Mouse (Mus musculus) activated CD4-positive, CD25-positive, alpha-beta regulatory T cell, adult 9 weeks (primary cell): ENCODE data around the gene Gm9508. TPM values are rescaled to one million over a fixed set of nuclear protein-coding genes. Genes with fewer than 3 reads are reported as not detected.

Experiments used
- polyA plus RNA-seq: library from polyadenylated mRNA; unstranded; fragments of 100-300 nt; shearing (Covaris generic); gene quantifications from one replicate; pipeline ENCODE4 v1.2.1, GENCODE M21; 2017

The Gm9508 gene
- not detected for polyA plus RNA-seq

GRCm38 (mm10) chr10:77697133-77697532 lies at the start of gene Gm9508:
Gene Gm9508, minus strand, starts transcription at chr10:77697233.

GRCm38 (mm10) chr10:77741924-77742688 lies 45.1 kb upstream of the Gm9508 start, which contains the start of gene Gm18596:
Gene Gm18596, minus strand, starts transcription at chr10:77742638.

DNA sequence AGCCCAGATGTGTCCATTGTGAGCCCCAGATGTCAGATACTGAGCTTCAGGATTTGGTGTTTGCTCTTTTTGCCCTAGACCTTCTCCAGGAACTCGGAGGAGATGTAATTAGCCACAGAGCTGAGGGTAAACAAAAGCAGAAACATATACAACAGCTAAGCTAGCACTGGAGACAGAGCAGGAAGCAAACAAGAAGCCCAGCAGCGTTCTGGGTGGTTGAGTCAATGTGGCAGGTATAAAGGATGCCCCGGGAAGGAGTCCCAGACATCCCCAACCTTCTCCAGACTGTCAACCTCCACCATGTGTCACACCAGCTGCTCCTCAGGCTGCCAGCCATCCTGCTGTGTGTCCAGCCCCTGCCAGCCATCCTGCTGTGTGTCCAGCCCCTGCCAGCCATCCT lies 29.2 kb upstream of the Gm9508 start, which contains the start of gene Gm10100:
TSS of gene Gm10100 (plus strand) at position 301 of the 400 bp plus-strand sequence.

GRCm38 (mm10) chr10:77720299-77720698 lies 23.3 kb upstream of the Gm9508 start, which contains the start of gene Krtap12-1:
Gene Krtap12-1, plus strand, starts transcription at chr10:77720599.

GRCm38 (mm10) chr10:77715507-77715906 lies 18.5 kb upstream of the Gm9508 start, which contains the start of gene Gm10142:
Gene Gm10142, plus strand, starts transcription at chr10:77715807.

DNA sequence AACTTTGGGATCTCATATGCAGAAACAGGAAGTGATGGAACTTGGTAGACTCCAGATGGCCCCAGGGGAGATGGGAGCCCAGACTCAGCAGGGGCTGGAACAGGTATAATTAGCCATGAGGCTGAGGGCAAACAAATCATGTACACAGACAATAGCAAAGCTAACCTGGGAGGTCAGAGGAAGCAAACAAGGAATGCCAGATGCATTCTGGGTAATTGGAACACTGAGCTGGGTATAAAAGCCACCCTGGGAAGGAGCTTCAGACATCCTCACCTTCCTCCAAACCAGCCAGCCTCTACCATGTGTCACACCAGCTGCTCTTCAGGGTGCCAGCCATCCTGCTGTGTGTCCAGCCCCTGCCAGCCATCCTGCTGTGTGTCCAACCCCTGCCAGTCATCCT lies 14.1 kb upstream of the Gm9508 start, which contains the start of gene Gm10024:
TSS of gene Gm10024 (plus strand) at position 301 of the 400 bp plus-strand sequence.

DNA sequence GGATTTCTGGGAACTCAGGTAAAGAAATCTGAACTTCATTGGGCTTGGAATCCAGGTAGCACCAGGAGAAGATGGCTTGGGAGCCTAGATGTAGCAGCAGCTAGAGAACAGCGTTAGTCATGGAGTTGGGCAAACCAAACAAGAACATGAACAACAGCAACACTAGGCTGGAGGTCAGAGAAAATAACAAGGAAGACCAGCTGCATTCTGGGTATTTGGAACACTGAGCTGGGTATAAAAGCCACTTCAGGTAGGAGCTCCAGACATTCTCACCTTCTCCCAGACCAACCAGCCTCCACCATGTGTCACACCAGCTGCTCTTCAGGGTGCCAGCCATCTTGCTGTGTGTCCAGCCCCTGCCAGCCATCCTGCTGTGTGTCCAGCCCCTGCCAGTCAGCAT lies 9.3 kb upstream of the Gm9508 start, which contains the start of gene Gm10272:
TSS of gene Gm10272 (plus strand) at position 301 of the 400 bp plus-strand sequence.

DNA sequence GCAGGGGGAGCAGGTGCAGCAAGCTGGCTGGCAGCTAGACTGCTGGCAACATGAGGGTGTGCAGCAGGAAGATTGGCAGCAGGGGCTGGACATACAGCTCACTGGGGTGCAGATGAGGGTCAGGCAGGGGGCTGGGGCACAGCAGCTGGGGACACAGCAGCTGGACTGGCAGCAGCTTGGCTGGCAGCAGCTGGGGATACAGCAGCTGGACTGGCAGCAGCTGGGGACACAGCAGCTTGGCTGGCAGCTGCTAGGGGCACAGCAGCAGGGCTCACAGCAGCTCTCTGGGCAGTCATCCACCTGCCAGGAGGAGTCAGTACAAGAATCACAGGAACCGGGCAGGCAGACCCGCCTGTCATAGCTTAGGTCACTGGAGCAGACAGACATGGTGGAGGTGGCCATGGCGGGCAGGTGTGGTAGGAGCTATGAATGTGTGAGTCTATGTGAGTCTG lies 6.7 kb downstream of the Gm9508 start, which contains the start of gene Gm19402:
TSS of gene Gm19402 (minus strand) at position 402 of the 452 bp plus-strand sequence.

GRCm38 (mm10) chr10:77685895-77686664 lies 11.0 kb downstream of the Gm9508 start, which contains the start of gene Tspear:
Gene Tspear, plus strand, starts transcription at chr10:77686569.

Other genes starting within 250 kb of the Gm9508 start
- 52.7 TPM for gene Fam207a, start 181.4 kb downstream of the Gm9508 start, polyA plus RNA-seq
- 631 TPM for gene Itgb2, start 167.0 kb downstream of the Gm9508 start, polyA plus RNA-seq
- gene Pttg1ip, start 115.5 kb downstream of the Gm9508 start, polyA plus RNA-seq, result 108 TPM
- 116 TPM for gene Sumo3, start 91.1 kb downstream of the Gm9508 start, polyA plus RNA-seq
- gene Gm49325, start 91.0 kb downstream of the Gm9508 start, polyA plus RNA-seq, result not detected
- 58.6 TPM for gene Ube2g2, start 75.0 kb downstream of the Gm9508 start, polyA plus RNA-seq
- gene Tspear, start 10.7 kb downstream of the Gm9508 start, polyA plus RNA-seq, result 0.59 TPM
- gene Gm19402, start 6.5 kb downstream of the Gm9508 start, polyA plus RNA-seq, result not detected
- gene Gm10272, start 9.4 kb upstream of the Gm9508 start, polyA plus RNA-seq, result not detected
- gene Gm10024, start 14.2 kb upstream of the Gm9508 start, polyA plus RNA-seq, result not detected
- gene Gm10142, start 18.6 kb upstream of the Gm9508 start, polyA plus RNA-seq, result not detected
- gene Krtap12-1, start 23.4 kb upstream of the Gm9508 start, polyA plus RNA-seq, result not detected
- not detected for gene Gm10100, start 29.3 kb upstream of the Gm9508 start, polyA plus RNA-seq
- gene Gm18596, start 45.4 kb upstream of the Gm9508 start, polyA plus RNA-seq, result not detected
- gene Gm9736, start 54.1 kb upstream of the Gm9508 start, polyA plus RNA-seq, result not detected
- gene Gm3233, start 62.4 kb upstream of the Gm9508 start, polyA plus RNA-seq, result not detected
- not detected for gene Gm3238, start 74.1 kb upstream of the Gm9508 start, polyA plus RNA-seq
- gene Gm7138, start 79.7 kb upstream of the Gm9508 start, polyA plus RNA-seq, result not detected
- not detected for gene Gm3250, start 85.3 kb upstream of the Gm9508 start, polyA plus RNA-seq
- not detected for gene Gm7137, start 91.0 kb upstream of the Gm9508 start, polyA plus RNA-seq
- gene Gm9639, start 97.8 kb upstream of the Gm9508 start, polyA plus RNA-seq, result not detected
- not detected for gene Gm19668, start 101.9 kb upstream of the Gm9508 start, polyA plus RNA-seq
- gene Gm9507, start 114.6 kb upstream of the Gm9508 start, polyA plus RNA-seq, result not detected
- not detected for gene Gm2696, start 117.4 kb upstream of the Gm9508 start, polyA plus RNA-seq
- not detected for gene Krtap10-4, start 129.9 kb upstream of the Gm9508 start, polyA plus RNA-seq
- not detected for gene Krtap10-10, start 138.7 kb upstream of the Gm9508 start, polyA plus RNA-seq
- gene Gm36176, start 149.6 kb upstream of the Gm9508 start, polyA plus RNA-seq, result not detected
- not detected for gene Gm10318, start 155.6 kb upstream of the Gm9508 start, polyA plus RNA-seq
- not detected for gene Gm3285, start 164.7 kb upstream of the Gm9508 start, polyA plus RNA-seq
- not detected for gene Lrrc3, start 205.3 kb upstream of the Gm9508 start, polyA plus RNA-seq